Mouse (Mus musculus) C2C12 (cell line): ENCODE results near the gene Csgalnact2.

Experiments used
- CEBPB ChIP-seq: IDR thresholded peaks from one replicate; pipeline ENCODE4 v1.6.1; 2011; ENCODE audit warnings: low read depth, mild to moderate bottlenecking, control low read depth, moderate library complexity
- CTCF ChIP-seq: IDR thresholded peaks from one replicate; pipeline ENCODE4 v1.5.1; 2011; ENCODE audit not compliant: control insufficient read depth, insufficient read depth, insufficient read length
- FOSL1 ChIP-seq: IDR thresholded peaks from one replicate; pipeline ENCODE4 v1.8.0; 2011; ENCODE audit warnings: mild to moderate bottlenecking, low read length; ENCODE audit not compliant: poor library complexity, insufficient read depth, severe bottlenecking
- MAX ChIP-seq: IDR thresholded peaks from one replicate; pipeline ENCODE4 v1.6.1; 2011; ENCODE audit warnings: mild to moderate bottlenecking, control low read depth
- MYOD1 ChIP-seq: IDR thresholded peaks from one replicate; pipeline ENCODE4 v1.6.1; 2011; ENCODE audit warnings: low read depth; ENCODE audit not compliant: control insufficient read depth, insufficient read length
- USF1 ChIP-seq: IDR thresholded peaks from one replicate; pipeline ENCODE4 v1.6.1; 2011; ENCODE audit warnings: low read depth, mild to moderate bottlenecking, control low read depth, moderate library complexity

GRCm38 (mm10) chr6:118082384-118082783 lies 56.6 kb downstream of the Csgalnact2 start:
- TF ChIP-seq CTCF (no peak), CEBPB (no peak), USF1 (no peak), MYOD1 (no peak), MAX (no peak), FOSL1 (no peak)
